Mouse (Mus musculus): Measurements from ENCODE around the gene 9130213A22Rik.
A peak's percentile ranks its signal among the peaks of the same experiment; 100 is the strongest.
"Not testable (repeated sequence)": the region's sequence is repeated elsewhere in the genome, so short reads cannot be mapped to it uniquely, and the experiment has no call there.

The 9130213A22Rik gene

GRCm38 (mm10) chr11:69106299-69106698 lies 16.1 kb downstream of the 9130213A22Rik start:
- peak in 1 of 2 experiments; percentile 26 for DNase-seq

DNA sequence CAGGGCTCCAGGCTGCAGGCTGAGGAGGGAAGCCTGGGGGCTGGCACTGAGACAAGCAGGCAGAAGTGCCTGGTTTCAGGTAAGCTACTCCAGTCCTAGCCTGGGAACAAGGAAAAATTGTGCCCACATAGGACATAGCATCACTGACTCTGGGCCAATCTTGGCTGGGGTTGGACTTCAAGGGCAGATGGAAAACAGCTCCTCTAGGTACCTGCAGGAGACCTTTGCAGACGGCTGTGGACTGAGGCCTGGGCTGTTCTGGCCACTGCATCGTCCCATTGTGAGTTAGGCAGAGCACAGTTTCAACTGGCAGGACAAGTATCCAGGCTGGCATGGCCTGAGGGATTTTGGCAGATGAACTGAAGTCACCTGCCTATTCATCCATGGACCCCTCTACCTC lies 16.6 kb downstream of the 9130213A22Rik start:
- DNase-seq, result no peak

DNA sequence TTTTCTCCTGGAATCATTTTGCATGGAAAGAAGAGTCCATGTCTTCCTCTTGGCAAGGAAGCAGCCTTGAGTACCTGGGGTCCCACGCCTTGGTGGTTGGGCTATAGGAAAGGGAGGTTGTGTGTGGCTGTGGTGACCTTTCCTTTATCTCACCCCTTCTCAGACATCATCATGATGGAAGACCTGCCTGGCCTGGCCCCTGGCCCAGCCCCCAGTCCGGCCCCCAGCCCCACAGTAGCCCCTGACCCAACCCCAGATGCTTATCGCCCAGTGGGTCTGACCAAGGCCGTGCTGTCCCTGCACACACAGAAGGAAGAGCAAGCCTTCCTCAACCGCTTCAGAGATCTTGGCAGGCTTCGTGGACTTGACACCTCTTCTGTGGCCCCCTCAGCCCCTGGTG lies 17.2 kb downstream of the 9130213A22Rik start:
- DNase-seq, result peak in 1 of 2 experiments; percentile 15

DNA sequence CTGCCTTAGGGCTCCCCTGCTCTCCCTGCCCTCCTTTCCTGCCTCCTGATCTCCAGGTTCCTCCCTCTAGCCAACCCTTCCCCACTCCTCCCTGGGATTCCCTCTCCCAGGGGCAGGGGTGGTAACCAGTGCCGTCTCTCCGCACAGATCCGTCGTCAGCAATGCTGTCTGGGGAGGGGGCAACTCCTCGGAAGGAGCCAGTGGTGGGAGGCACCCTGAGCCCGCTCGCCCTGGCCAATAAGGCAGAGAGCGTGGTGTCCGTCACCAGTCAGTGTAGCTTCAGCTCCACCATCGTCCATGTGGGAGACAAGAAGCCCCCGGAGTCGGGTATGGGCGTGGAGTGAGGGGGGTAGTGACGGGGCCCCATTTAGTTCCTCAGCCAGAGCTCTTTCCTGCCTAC lies 17.9 kb downstream of the 9130213A22Rik start:
- no peak for DNase-seq

DNA sequence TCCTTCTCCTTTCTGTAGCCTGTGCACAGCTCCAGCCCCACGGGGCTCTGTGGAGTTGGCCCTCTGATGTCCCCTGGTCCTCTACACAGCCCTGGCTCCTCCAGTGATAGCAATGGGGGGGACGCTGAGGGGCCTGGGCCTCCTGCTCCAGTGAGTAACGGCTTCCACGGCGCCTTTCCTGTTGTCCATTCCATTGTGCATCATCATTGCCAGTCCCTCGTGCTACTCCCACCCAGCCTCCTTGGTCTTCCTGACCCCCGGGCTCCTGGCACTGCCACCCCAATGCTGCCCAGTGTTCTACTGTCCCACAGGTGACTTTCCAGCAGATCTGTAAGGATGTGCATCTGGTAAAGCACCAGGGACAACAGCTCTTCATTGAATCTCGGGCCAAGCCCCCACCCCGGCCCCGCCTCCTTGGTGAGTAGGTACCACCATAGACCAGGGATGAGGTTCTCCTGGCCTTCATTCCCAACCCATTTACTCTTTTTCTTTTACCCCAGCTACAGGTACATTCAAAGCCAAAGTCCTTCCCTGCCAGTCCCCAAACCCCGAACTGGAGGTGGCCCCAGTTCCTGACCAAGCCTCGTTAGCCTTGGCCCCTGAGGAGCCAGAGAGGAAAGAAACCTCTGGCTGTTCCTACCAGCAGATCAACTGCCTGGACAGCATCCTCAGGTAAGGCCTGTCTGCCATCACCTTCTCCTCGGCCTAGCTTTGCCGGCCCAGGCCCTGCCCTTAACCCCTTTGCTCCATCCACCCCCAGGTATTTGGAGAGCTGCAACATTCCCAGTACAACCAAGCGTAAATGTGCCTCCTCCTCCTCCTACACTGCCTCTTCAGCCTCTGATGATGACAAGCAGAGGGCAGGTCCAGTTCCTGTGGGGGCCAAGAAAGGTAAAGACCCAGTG lies 18.6 kb downstream of the 9130213A22Rik start:
- DNase-seq, result no peak

GRCm38 (mm10) chr11:69103121-69103520 lies 19.3 kb downstream of the 9130213A22Rik start:
- DNase-seq, result no peak

DNA sequence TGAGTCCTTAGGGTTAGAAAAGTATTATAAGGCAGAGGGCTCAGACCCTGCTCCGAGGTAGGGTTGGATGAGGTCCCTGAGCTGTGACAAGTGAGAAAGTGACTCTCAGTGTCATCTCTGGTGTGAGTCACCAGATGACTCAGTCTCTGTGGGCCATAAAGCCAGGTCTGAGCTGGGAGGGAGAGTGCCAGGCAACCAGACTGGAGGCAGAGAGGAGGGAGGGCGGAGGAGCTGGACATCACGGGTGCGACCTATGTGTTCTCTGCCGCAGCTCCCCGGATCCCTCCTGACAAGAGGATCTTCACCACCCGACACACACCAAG lies 20.0 kb downstream of the 9130213A22Rik start:
- DNase-seq, result no peak

GRCm38 (mm10) chr11:69101604-69102402 lies 20.6 kb downstream of the 9130213A22Rik start:
- no peak for DNase-seq

GRCm38 (mm10) chr11:69100639-69101360 lies 21.6 kb downstream of the 9130213A22Rik start:
- DNase-seq, result peak in 1 of 2 experiments; percentile 14

DNA sequence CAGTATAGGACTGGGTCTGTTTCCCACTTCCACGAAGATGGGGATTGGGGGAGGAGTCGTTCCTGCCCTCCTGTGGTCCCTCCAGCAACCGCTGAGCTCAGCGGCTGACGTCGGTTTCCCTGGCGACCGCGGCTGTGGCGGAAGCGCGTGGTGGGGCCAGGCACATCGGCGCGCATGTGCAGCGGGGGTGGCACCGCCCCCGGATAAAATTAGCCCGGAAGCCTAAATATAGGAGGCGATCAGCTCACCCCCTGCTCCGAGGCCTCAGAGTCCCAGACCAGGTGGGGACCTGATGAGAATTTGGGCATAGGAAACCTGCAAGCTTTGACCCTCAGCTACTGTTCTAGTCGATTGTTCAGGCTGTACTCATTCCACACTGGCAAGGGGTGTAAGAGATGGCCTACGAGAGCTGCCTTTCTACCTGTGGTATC lies 22.5 kb downstream of the 9130213A22Rik start:
- peak; percentile 95 to 96 for DNase-seq

- peak; percentile 91 for DNase-seq
These were observed 23.0 kb downstream of the 9130213A22Rik start for GRCm38 (mm10) chr11:69099177-69099914.

- peak; percentile 98 to 99 for DNase-seq
These were observed 23.7 kb downstream of the 9130213A22Rik start for GRCm38 (mm10) chr11:69098762-69099091.

- no peak for DNase-seq
These were observed 24.2 kb downstream of the 9130213A22Rik start for GRCm38 (mm10) chr11:69098039-69098761.

DNA sequence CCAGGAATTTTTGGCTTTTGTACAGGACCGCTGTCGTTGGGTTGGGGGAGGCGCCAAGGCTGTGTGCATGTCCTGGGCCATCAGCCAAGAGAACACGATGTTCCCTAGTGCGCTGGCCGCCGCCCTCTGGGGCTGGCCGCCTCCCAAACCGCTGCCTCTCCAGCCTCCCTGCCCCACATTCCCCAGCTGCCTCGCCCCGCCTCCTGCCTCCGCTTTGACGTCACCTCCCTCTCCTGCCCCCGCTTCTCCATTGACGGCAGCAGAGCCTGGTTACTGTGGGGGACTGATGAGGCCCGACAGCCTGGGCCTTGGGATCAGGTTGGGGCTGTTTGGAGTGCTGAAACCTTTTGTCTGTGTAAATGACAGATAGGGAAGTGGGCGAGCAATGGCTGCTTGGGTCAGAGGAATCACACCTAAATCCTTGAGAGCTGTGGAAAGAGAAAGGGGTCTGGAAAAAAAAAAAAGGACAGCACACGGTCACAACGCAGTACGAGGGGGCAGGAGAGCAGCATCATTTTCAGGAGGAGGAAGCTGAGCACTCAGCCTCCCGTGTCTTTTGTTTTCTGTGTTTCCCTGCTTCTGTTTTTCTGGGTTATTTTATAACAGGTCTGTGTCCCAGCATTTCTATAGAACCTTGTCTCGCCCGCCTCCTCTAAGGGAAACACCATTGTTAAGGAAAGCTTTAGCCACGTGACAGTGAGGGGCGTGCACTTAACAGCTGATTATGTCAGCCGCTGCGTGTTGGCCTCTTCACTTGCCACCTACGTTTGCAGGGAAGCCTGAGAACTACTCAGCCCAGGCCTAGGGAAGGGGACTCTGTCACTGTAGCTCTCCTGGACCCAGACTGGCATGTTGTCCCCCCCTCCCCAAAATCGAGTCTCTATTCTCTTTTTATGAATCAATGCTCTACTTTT lies 25.1 kb downstream of the 9130213A22Rik start:
- DNase-seq, result peak; percentile 100

DNA sequence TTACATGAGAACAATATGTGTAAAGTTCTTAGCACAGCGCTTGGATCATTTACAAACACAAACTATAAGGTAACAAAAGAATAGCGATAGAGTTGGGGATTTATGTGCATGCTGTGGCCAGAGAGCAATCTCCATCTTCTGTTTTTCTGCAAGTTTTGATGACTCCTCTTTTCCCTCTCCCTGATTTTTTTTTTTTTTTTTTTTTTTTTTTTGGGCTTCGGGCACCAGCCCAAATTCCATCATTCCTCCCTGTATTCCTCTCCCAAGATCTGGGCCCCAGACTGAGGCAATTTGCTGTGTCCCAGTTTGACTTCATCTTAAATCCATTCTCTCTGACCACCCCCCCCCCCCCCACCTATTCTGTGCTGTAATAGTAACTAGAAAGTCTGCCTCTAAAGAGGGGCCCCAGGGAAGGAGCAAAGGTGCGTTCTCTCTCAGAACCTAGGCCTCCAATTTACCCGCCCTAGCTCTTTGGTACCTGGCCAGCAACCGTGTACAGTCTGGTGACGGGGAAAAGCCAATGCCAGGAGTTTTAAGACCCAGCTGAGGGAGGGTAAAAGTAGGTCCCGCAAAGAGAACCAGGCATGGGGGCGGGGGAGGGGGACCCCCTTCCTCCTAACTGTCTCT lies 25.9 kb downstream of the 9130213A22Rik start:
- no peak for DNase-seq

DNA sequence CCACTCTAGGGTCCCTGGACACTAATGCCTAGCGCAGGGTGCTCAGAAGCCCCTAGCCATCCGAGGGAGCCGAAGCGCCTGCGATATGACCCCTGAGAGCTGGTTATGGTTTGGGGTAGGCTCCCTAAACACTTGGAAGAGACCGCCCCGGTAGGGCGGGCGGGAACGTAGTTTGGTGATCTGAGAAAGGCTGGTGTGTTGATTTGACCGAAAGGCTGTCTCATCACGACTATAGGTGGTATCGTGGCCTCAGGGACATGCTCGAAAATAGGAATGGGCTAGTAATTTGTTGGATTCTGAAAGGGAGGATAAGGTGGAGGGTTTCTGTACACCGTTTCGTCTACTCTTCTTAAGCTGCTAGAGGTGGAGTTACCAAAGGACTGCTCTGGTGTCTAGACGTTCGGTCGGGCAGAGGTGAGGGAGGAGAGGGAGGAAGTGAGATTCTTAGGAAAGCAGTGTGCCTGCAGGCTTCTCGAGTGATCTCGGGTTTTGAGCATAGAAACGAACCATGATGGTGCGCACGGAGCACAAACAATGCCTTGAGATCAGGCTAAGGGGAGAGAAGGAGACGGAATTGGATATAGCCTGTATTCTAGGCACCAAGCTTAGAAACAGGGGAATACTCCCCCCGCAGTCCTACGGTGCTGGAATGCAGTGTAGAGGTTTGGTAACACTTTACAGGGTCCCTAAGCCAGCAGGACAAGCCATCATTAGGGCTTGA lies 26.7 kb downstream of the 9130213A22Rik start:
- DNase-seq, result peak in 1 of 2 experiments; percentile 72

DNA sequence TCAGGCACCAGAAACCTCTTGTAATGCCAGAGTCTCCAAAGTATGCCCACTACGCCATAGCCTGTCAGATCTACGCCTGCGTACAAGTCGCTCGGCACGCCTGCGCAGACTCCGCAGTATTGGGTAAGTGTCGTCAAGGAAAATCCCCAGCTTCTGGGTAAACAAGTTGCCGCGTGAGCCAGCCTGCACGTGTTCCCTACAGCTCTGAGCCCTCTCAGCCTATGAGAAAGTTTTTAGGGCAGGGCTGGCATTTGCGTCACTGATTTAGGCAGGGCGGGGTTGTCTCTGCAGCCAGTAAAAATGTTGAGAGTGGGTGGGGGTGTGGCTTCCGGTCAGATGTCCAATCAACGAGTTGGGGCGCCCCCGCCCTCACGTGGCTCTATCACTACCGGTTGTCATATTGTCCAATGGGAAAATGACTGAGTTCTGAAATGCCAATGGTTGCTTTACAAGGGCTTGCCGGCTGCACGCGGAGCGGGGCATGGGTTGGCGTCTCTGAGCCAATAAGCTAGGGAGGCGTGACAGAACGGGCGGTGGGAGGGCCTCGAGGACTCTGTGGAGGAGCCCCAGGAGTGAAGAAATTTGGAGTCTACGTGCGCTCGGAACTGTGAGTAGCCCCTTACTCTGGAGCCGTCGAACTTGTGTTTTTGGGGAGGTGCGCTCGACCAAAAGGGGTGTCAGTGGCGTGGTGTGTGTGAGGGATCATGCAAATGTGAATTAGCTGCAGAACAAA lies 27.5 kb downstream of the 9130213A22Rik start, which contains the start of gene Per1:
TSS of gene Per1 (plus strand) at position 521 of the 733 bp plus-strand sequence.
- peak; percentile 99 to 100 for DNase-seq

- DNase-seq, result not testable (repeated sequence)
These were observed 28.5 kb downstream of the 9130213A22Rik start for GRCm38 (mm10) chr11:69093856-69094255.

DNA sequence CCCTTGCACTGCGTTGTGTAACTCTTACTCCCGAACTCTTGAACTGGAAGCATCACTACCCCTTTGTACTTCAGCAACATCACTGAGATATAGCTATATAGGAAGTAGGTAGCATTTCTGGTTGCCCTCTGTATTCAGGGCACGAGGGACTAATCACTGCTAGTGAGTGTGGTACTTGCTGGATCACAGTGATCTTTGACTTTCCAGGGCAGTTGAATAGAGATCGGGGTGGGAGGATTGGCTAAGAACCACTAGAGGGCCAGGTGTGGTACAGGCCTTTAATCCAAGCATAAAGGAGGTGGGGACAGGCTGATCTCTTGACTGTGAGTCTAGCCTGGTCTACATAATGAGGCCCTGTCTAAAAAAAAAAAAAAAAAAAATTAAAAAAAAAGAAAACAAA lies 29.5 kb downstream of the 9130213A22Rik start:
- DNase-seq, result no peak

Data from lung, postnatal 4 days (tissue).